Mouse (Mus musculus) embryonic facial prominence, embryonic 10.5 days (tissue): ENCODE measurements around the gene Dnaja3. TPM values are rescaled to one million over a fixed set of nuclear protein-coding genes. Genes with fewer than 3 reads are reported as not detected.

Experiments used
- DNase-seq: peaks from one replicate; pipeline ENCODE4 v3.0.0-alpha.2; 2017; ENCODE audit warnings: low spot score
- H3K27ac ChIP-seq: fragments of 300-500 bp; sonication (generic); replicated peaks from 2 replicates; pipeline ENCODE4 v1.5.1; 2016; ENCODE audit warnings: mild to moderate bottlenecking
- H3K27me3 ChIP-seq: fragments of 300-500 bp; sonication (generic); replicated peaks from 2 replicates; pipeline ENCODE4 v1.6.1; 2016; ENCODE audit warnings: low read depth, mild to moderate bottlenecking; ENCODE audit not compliant: poor library complexity, severe bottlenecking
- H3K36me3 ChIP-seq: fragments of 300-500 bp; sonication (generic); replicated peaks from 2 replicates; pipeline ENCODE4 v1.6.1; 2016; ENCODE audit warnings: mild to moderate bottlenecking, moderate library complexity
- H3K4me1 ChIP-seq: fragments of 300-500 bp; sonication (generic); 2 replicates; pipeline ENCODE4 v1.6.1; 2016
- H3K4me3 ChIP-seq: fragments of 300-500 bp; sonication (generic); 2 replicates; pipeline ENCODE4 v1.5.1; 2016; ENCODE audit warnings: mild to moderate bottlenecking, moderate library complexity
- H3K9me3 ChIP-seq: fragments of 300-500 bp; sonication (generic); 2 replicates; pipeline ENCODE4 v1.6.1; 2016; ENCODE audit warnings: mild to moderate bottlenecking
- WGBS: fragments of 180-500 bp; shearing (Covaris S2); methylation state at CpG from one replicate; pipeline ENCODE4 v1.1.7; 2016; 5-methylcytosine and 5-hydroxymethylcytosine counted together
- polyA plus RNA-seq: library from polyadenylated mRNA; unstranded; fragments of >200 nt; fragmentation: Nextera tagmentation; extraction: Ambion mirVana; gene quantifications from 2 replicates; pipeline ENCODE4 v1.2.1, GENCODE M21; 2016

Gene Dnaja3
- polyA plus RNA-seq, 1 experiment from 2014 or later = 66.6 TPM

GRCm38 (mm10) chr16:4611676-4612075, 28.1 kb upstream of the Dnaja3 start:
- Histone ChIP-seq H3K4me1 (peaks cover 21% of the 10 kb centered on the region), H3K27ac (no peak overlapping the region), H3K36me3 (peaks cover 83% of the 10 kb centered on the region), H3K27me3 (no peaks in the 10 kb centered on the region), H3K4me3 (no peak overlapping the region), H3K9me3 (no peaks in the 10 kb centered on the region)
- WGBS = 92% methylated on average over 7 of the region's 7 CpGs
- DNase-seq = no peak

DNA sequence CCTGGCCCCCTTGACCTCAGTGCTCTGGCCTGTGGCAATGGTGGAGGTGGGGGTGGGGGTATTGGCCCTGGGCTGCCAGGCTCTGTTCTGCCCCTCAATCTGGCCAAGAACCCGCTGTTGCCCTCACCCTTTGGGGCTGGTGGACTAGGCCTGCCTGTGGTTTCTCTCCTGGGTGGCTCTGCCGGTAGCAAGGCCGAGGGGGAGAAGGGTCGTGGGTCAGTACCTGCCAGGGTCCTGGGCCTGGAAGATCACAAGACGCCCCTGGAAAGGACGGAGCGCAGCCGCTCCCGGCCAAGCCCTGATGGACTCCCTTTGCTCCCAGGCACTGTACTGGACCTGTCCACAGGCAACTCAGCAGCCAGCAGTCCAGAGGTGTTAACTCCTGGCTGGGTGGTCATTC, 26.1 kb upstream of the Dnaja3 start:
- Histone ChIP-seq H3K4me1 (0 out of 2 replicates have a peak, but pooled peaks cover under 1% of the 10 kb centered on the region), H3K9me3 (no peaks in the 10 kb centered on the region; the same call in 1 of the 2 replicates), H3K27me3 (no peaks in the 10 kb centered on the region), H3K36me3 (peaks cover 98% of the 10 kb centered on the region), H3K4me3 (no peak overlapping the region), H3K27ac (no peak overlapping the region; the same call in 1 of the 2 replicates)
- 93% methylated on average over 9 of the region's 9 CpGs for WGBS
- no peak for DNase-seq

GRCm38 (mm10) chr16:4614639-4615038, 25.1 kb upstream of the Dnaja3 start:
- H3K27ac ChIP-seq = no peak overlapping the region
- H3K4me1 ChIP-seq = no peaks in the 10 kb centered on the region
- 92% methylated on average over 3 of the region's 3 CpGs for WGBS
- no peak overlapping the region for H3K4me3 ChIP-seq
- no peaks in the 10 kb centered on the region; the same call in 1 of the 2 replicates for H3K9me3 ChIP-seq
- peaks cover 97% of the 10 kb centered on the region for H3K36me3 ChIP-seq
- DNase-seq = no peak
- no peaks in the 10 kb centered on the region for H3K27me3 ChIP-seq

DNA sequence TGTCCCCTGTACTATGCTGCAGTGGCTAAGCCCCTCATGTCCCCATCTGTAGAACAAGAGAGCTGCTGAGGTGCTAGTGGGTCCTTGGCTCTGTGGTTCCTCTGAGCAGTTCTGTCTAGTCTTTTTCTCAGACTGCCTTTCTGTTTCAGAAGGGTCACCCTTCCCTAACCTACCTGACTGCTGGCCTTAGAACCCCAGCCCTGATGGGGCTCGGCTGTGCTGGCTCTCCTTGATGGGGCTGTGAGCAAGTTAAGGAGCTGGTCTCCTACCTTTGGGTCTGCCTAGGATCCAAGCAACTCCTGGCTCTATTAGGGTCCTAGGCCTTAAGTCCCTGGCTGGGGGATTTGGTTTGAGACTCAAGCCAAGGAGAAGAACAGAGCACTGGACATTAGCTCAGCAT, 24.5 kb upstream of the Dnaja3 start:
- Histone ChIP-seq H3K27ac (no peak overlapping the region), H3K27me3 (no peaks in the 10 kb centered on the region), H3K4me3 (no peak overlapping the region), H3K36me3 (peaks cover 96% of the 10 kb centered on the region), H3K9me3 (no peaks in the 10 kb centered on the region; the same call in 1 of the 2 replicates), H3K4me1 (no peaks in the 10 kb centered on the region)
- 95% methylated on average over 1 of the region's 1 CpGs for WGBS
- DNase-seq = no peak

DNA sequence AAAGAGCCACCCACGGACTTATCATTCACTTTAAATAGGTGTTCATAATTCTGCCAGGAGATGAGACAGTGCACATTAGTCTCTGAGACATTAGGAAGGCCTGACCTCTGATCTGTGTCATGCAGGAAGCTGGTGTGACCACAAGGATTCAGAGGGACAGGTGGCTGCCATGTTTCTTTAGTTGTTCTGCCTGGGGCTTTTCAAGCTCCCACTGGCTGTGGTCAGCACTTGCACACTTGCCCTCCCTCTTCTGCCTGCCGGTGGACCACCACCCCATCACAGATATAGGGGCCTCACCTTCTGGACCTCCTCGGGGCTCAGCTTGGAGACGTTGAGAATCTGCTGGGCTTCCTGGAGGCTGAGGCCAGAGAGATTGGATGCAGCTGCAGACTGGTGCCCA, 23.0 kb upstream of the Dnaja3 start:
- H3K27ac ChIP-seq = no peak overlapping the region
- no peaks in the 10 kb centered on the region for H3K4me1 ChIP-seq
- no peak overlapping the region for H3K4me3 ChIP-seq
- WGBS = 88% methylated on average over 4 of the region's 4 CpGs
- H3K9me3 ChIP-seq = no peaks in the 10 kb centered on the region; the same call in 1 of the 2 replicates
- peaks cover 82% of the 10 kb centered on the region for H3K36me3 ChIP-seq
- no peaks in the 10 kb centered on the region for H3K27me3 ChIP-seq
- DNase-seq = no peak

- 21% methylated on average over 9 of the region's 9 CpGs for WGBS
Measured at GRCm38 (mm10) chr16:4624074-4624473, 15.7 kb upstream of the Dnaja3 start.

DNA sequence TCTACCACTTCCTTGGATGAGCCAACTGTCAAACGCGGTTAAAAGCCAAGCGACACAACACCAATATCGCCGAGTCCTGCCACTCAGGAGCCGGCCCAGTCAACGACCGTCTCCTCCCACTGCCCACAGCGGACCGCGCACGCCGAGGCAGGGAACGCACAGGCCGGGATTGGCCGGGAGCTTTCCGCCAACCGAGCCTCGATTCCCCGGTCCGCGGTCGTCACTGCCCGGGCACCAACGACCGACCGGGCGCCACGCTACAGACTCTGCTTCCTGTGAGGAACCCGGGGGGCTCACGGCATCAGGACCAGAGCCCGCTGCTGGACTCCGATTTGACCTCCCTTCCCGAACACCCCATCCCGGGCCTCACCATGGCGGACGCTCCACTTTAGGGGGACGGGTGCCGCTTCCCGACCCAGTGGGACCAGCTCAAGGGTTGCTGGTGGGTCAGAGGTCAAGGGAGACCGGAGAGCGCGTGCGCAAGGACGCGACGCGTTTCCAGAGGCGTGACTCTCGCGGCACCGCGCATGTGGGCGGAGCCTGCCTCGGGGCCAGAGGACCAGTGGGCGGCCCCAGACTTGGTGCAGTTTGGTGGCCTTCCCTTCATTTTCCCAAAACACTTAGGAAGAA, 15.2 kb upstream of the Dnaja3 start, which contains the start of gene Pam16:
TSS of gene Pam16 (minus strand) at position 508 of the 630 bp plus-strand sequence.
- peak; percentile 94 for DNase-seq
- under 1% methylated on average over 56 of the region's 56 CpGs for WGBS
- Histone ChIP-seq H3K27me3 (no peaks in the 10 kb centered on the region), H3K9me3 (no peaks in the 10 kb centered on the region), H3K36me3 (peaks cover 23% of the 10 kb centered on the region), H3K27ac (peak within 1 kb of the TSS; percentile 91), H3K4me1 (peaks cover 26% of the 10 kb centered on the region), H3K4me3 (peak within 1 kb of the TSS; percentile 72)

More at GRCm38 (mm10) chr16:4624074-4624473, 15.7 kb upstream of the Dnaja3 start:
- Histone ChIP-seq H3K4me1 (peaks cover 26% of the 10 kb centered on the region), H3K27ac (peak overlapping the region; percentile 91), H3K36me3 (peaks cover 27% of the 10 kb centered on the region), H3K4me3 (peak overlapping the region; percentile 72), H3K27me3 (no peaks in the 10 kb centered on the region), H3K9me3 (no peaks in the 10 kb centered on the region)
- no peak for DNase-seq

GRCm38 (mm10) chr16:4627105-4627504, 12.7 kb upstream of the Dnaja3 start:
- H3K9me3 ChIP-seq = no peaks in the 10 kb centered on the region
- H3K4me1 ChIP-seq = peaks cover 30% of the 10 kb centered on the region
- DNase-seq = no peak
- WGBS = 84% methylated on average over 6 of the region's 6 CpGs
- no peaks in the 10 kb centered on the region for H3K27me3 ChIP-seq
- H3K36me3 ChIP-seq = peaks cover 24% of the 10 kb centered on the region
- no peak overlapping the region for H3K4me3 ChIP-seq
- H3K27ac ChIP-seq = no peak overlapping the region

GRCm38 (mm10) chr16:4628898-4629419, 10.8 kb upstream of the Dnaja3 start:
- Histone ChIP-seq H3K27ac (no peak overlapping the region), H3K4me3 (no peak overlapping the region), H3K4me1 (peaks cover 20% of the 10 kb centered on the region), H3K36me3 (peaks cover 33% of the 10 kb centered on the region), H3K9me3 (no peaks in the 10 kb centered on the region), H3K27me3 (no peaks in the 10 kb centered on the region)
- no peak for DNase-seq
- WGBS = 86% methylated on average over 9 of the region's 9 CpGs

DNA sequence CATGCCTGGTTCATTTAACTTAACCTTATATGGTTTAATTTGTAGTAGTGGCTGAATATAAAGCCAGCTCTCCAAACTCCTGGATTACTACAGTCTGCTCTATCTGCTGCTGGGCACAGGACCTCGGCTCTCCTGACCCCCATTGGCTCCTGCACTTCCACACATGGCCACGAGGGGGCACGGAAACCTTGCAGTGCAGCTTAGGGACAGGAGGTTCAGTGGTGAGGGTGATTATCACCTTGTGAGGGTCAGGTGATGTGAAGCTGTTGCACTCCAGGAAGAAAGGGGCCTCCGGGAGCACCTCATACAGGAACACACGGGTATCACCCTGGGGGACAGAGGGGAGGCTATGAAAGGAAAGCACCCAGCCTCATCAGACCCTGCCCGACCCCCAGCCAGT, 9.8 kb upstream of the Dnaja3 start:
- peak overlapping the region; percentile 52; the same call in 1 of the 2 replicates for H3K27ac ChIP-seq
- H3K9me3 ChIP-seq = no peaks in the 10 kb centered on the region
- no peaks in the 10 kb centered on the region for H3K27me3 ChIP-seq
- peak; percentile 89 for DNase-seq
- peaks cover 33% of the 10 kb centered on the region for H3K36me3 ChIP-seq
- H3K4me1 ChIP-seq = peaks cover 15% of the 10 kb centered on the region; the same call in 1 of the 2 replicates
- H3K4me3 ChIP-seq = no peak overlapping the region
- 22% methylated on average over 6 of the region's 6 CpGs for WGBS

- H3K27ac ChIP-seq = peak overlapping the region; percentile 57; the same call in 1 of the 2 replicates
- H3K27me3 ChIP-seq = no peaks in the 10 kb centered on the region
- peak; percentile 71 for DNase-seq
- WGBS = 50% methylated on average over 7 of the region's 7 CpGs
- peaks cover 30% of the 10 kb centered on the region for H3K36me3 ChIP-seq
- H3K4me3 ChIP-seq = no peak overlapping the region
- H3K9me3 ChIP-seq = no peaks in the 10 kb centered on the region
- H3K4me1 ChIP-seq = peaks cover 21% of the 10 kb centered on the region
Measured at GRCm38 (mm10) chr16:4632050-4632449, 7.7 kb upstream of the Dnaja3 start.

DNA sequence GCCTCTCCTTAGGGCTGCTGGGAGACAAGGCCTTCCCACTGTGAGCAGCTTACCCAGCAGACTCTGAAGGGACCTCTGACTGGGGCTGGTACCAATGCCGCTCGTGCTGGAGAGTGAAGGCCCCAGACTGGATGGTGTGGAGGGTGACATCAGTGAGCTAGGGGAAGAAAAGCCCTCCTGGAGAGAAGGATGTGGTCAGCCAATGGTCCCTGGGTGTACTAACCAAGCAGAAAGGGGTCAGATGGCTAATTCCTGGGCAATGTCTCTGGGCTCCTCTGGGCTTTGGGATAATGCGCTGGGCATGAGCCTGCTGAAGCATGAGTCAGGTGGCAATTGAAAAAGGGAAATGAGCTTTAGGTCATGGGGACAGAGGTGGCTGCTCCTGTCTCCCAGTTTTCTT, 6.1 kb upstream of the Dnaja3 start:
- H3K27me3 ChIP-seq = no peaks in the 10 kb centered on the region
- 91% methylated on average over 3 of the region's 3 CpGs for WGBS

DNA sequence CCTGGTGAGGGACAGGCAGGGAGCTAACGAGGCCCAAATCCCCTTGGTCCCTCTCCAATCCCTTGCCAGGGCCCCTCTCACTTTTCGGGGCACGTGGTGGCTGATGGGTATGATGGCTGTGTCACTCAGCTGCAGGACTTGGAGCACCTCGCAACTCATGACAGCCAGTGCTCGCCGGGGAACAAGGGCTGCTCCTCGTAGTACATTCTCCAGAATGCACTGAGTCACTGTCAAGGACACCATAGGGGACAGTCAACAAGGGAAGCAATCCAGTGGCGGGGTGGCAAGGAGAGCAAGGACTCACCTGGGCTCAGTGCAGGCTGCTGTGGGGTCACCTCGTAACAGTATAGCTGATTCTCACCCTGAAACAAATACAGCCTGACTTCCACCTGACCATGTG, 5.1 kb upstream of the Dnaja3 start:
- 87% methylated on average over 9 of the region's 9 CpGs for WGBS

More for the DNA sequence above, 6.1 kb upstream of the Dnaja3 start:
- Histone ChIP-seq H3K4me3 (no peak overlapping the region), H3K27ac (peak overlapping the region; percentile 49), H3K9me3 (no peaks in the 10 kb centered on the region), H3K4me1 (peaks cover 21% of the 10 kb centered on the region), H3K36me3 (peaks cover 17% of the 10 kb centered on the region)
- DNase-seq = no peak

More for the DNA sequence above, 5.1 kb upstream of the Dnaja3 start:
- H3K9me3 ChIP-seq = no peaks in the 10 kb centered on the region
- H3K36me3 ChIP-seq = peaks cover 17% of the 10 kb centered on the region
- no peak for DNase-seq
- peaks cover 28% of the 10 kb centered on the region for H3K4me1 ChIP-seq
- H3K27ac ChIP-seq = no peak overlapping the region
- H3K27me3 ChIP-seq = no peaks in the 10 kb centered on the region
- no peak overlapping the region for H3K4me3 ChIP-seq
